Mouse (Mus musculus) liver, embryonic 13.5 days (tissue): ENCODE measurements around the gene Chst12. TPM values are rescaled to one million over a fixed set of nuclear protein-coding genes. Genes with fewer than 3 reads are reported as not detected.
"Not testable (repeated sequence)": the region's sequence is repeated elsewhere in the genome, so short reads cannot be mapped to it uniquely, and the experiment has no call there.

Experiments used
- ATAC-seq: fragments of 200-750 bp; cut with Nextera tagmentation; 2 replicates; pipeline ENCODE4 v1.8.0; 2017; ENCODE audit warnings: low read depth, mild to moderate bottlenecking, moderate number of reproducible peaks, moderate library complexity
- DNase-seq: peaks from one replicate; pipeline ENCODE4 v3.0.0; 2022
- H3K27ac ChIP-seq: fragments of 300-500 bp; sonication (generic); 2 replicates; pipeline ENCODE4 v1.5.1; 2015; ENCODE audit warnings: moderate library complexity, mild to moderate bottlenecking, inconsistent platforms
- H3K27me3 ChIP-seq: fragments of 300-500 bp; sonication (generic); 2 replicates; pipeline ENCODE4 v1.6.1; 2015; ENCODE audit warnings: mild to moderate bottlenecking, inconsistent platforms
- H3K36me3 ChIP-seq: fragments of 300-500 bp; sonication (generic); 2 replicates; pipeline ENCODE4 v1.6.1; 2015; ENCODE audit warnings: mild to moderate bottlenecking, inconsistent platforms
- H3K4me1 ChIP-seq: fragments of 300-500 bp; sonication (generic); replicated peaks from 2 replicates; pipeline ENCODE4 v1.6.1; 2015; ENCODE audit warnings: inconsistent platforms
- H3K4me2 ChIP-seq: fragments of 300-500 bp; sonication (generic); 2 replicates; pipeline ENCODE4 v1.6.1; 2015; ENCODE audit warnings: inconsistent platforms, mild to moderate bottlenecking, moderate library complexity
- H3K4me3 ChIP-seq: fragments of 300-500 bp; sonication (generic); replicated peaks from 2 replicates; pipeline ENCODE4 v1.5.1; 2015; ENCODE audit warnings: mild to moderate bottlenecking, inconsistent platforms
- H3K9ac ChIP-seq: fragments of 300-500 bp; sonication (generic); 2 replicates; pipeline ENCODE4 v1.6.1; 2015; ENCODE audit warnings: mild to moderate bottlenecking, inconsistent platforms
- H3K9me3 ChIP-seq: fragments of 300-500 bp; sonication (generic); replicated peaks from 2 replicates; pipeline ENCODE4 v1.6.1; 2016; ENCODE audit warnings: inconsistent platforms
- WGBS: fragments of 180-500 bp; shearing (Covaris S2); methylation state at CpG from one replicate; pipeline ENCODE4 v1.1.7; 2015; ENCODE audit not compliant: insufficient replicate concordance; 5-methylcytosine and 5-hydroxymethylcytosine counted together
- polyA plus RNA-seq: library from polyadenylated mRNA; unstranded; fragments of >200 nt; fragmentation: Nextera tagmentation; extraction: Ambion mirVana; gene quantifications from 2 replicates; pipeline ENCODE4 v1.2.1, GENCODE M21; 2015

The Chst12 gene
- polyA plus RNA-seq: 9.3 and 9.9 TPM in 2 replicates

- H3K4me1 ChIP-seq: peaks cover 96% of the 10 kb centered on the region
- H3K36me3 ChIP-seq: no peaks in the 10 kb centered on the region
- DNase-seq (peak; percentile 99), ATAC-seq (peak; percentile 88)
- H3K27ac ChIP-seq: peak within 1 kb of the TSS; percentile 79
- H3K27me3 ChIP-seq: no peaks in the 10 kb centered on the region
- WGBS: under 1% methylated on average over 38 of the region's 38 CpGs
- peak within 1 kb of the TSS; percentile 72 for H3K9ac ChIP-seq
- peak within 1 kb of the TSS; percentile 86 for H3K4me2 ChIP-seq
- no peaks in the 10 kb centered on the region for H3K9me3 ChIP-seq
- peak within 1 kb of the TSS; percentile 66 for H3K4me3 ChIP-seq
These were observed at the start of gene Chst12 for GRCm38 (mm10) chr5:140505208-140505780. Gene Chst12 (plus strand): TSS chr5:140505550.

GRCm38 (mm10) chr5:140461476-140461875 lies 43.9 kb upstream of the Chst12 start:
- Histone ChIP-seq H3K4me1 (no peaks in the 10 kb centered on the region), H3K4me2 (no peak overlapping the region), H3K9me3 (peaks cover 19% of the 10 kb centered on the region; the same call in 1 of the 2 replicates), H3K9ac (no peak overlapping the region), H3K4me3 (no peak overlapping the region), H3K27me3 (no peaks in the 10 kb centered on the region), H3K27ac (no peak overlapping the region), H3K36me3 (no peaks in the 10 kb centered on the region)
- 62% methylated on average over 3 of the region's 3 CpGs for WGBS
- no peak for ATAC-seq
- no peak for DNase-seq

- H3K9ac ChIP-seq, ATAC-seq, H3K4me2 ChIP-seq, H3K27me3 ChIP-seq, DNase-seq, H3K4me1 ChIP-seq, H3K4me3 ChIP-seq, H3K27ac ChIP-seq, H3K36me3 ChIP-seq: not testable (repeated sequence)
- WGBS: 68% methylated on average over 2 of the region's 2 CpGs
- H3K9me3 ChIP-seq: peaks cover 19% of the 10 kb centered on the region; the same call in 1 of the 2 replicates
These were observed 42.2 kb upstream of the Chst12 start for GRCm38 (mm10) chr5:140463151-140463550.

- no peak overlapping the region for H3K27ac ChIP-seq
- ATAC-seq (no peak), DNase-seq (no peak)
- H3K4me2 ChIP-seq: no peak overlapping the region
- WGBS: 90% methylated on average over 2 of the region's 2 CpGs
- peaks cover 19% of the 10 kb centered on the region; the same call in 1 of the 2 replicates for H3K9me3 ChIP-seq
- H3K27me3 ChIP-seq: no peaks in the 10 kb centered on the region
- H3K4me3 ChIP-seq: no peak overlapping the region
- H3K4me1 ChIP-seq: no peaks in the 10 kb centered on the region
- no peaks in the 10 kb centered on the region for H3K36me3 ChIP-seq
- H3K9ac ChIP-seq: no peak overlapping the region
These were observed 40.4 kb upstream of the Chst12 start for GRCm38 (mm10) chr5:140464943-140465342.

GRCm38 (mm10) chr5:140472336-140472735 lies 33.0 kb upstream of the Chst12 start:
- no peaks in the 10 kb centered on the region for H3K27me3 ChIP-seq
- H3K9me3 ChIP-seq: 0 out of 2 replicates have a peak, but pooled peaks cover 4% of the 10 kb centered on the region
- H3K36me3 ChIP-seq: no peaks in the 10 kb centered on the region
- ATAC-seq (no peak), DNase-seq (peak; percentile 26)
- 60% methylated on average over 3 of the region's 3 CpGs for WGBS
- no peak overlapping the region for H3K4me3 ChIP-seq
- no peak overlapping the region for H3K4me2 ChIP-seq
- no peaks in the 10 kb centered on the region for H3K4me1 ChIP-seq
- H3K9ac ChIP-seq: no peak overlapping the region
- no peak overlapping the region for H3K27ac ChIP-seq

GRCm38 (mm10) chr5:140481458-140481857 lies 23.9 kb upstream of the Chst12 start:
- H3K36me3 ChIP-seq: no peaks in the 10 kb centered on the region
- H3K4me1 ChIP-seq: no peaks in the 10 kb centered on the region
- 59% methylated on average over 4 of the region's 4 CpGs for WGBS
- H3K4me3 ChIP-seq: no peak overlapping the region
- no peaks in the 10 kb centered on the region for H3K9me3 ChIP-seq
- H3K27me3 ChIP-seq: no peaks in the 10 kb centered on the region
- H3K27ac ChIP-seq: no peak overlapping the region
- no peak overlapping the region for H3K9ac ChIP-seq
- DNase-seq (no peak), ATAC-seq (no peak)
- H3K4me2 ChIP-seq: no peak overlapping the region

- no peaks in the 10 kb centered on the region for H3K9me3 ChIP-seq
- H3K27me3 ChIP-seq: peaks cover 17% of the 10 kb centered on the region; the same call in 1 of the 2 replicates
- no peak overlapping the region for H3K4me2 ChIP-seq
- H3K9ac ChIP-seq: no peak overlapping the region
- no peaks in the 10 kb centered on the region; the same call in 1 of the 2 replicates for H3K4me1 ChIP-seq
- no peaks in the 10 kb centered on the region for H3K36me3 ChIP-seq
- no peak overlapping the region for H3K27ac ChIP-seq
- 63% methylated on average over 6 of the region's 6 CpGs for WGBS
- ATAC-seq: no peak
- H3K4me3 ChIP-seq: no peak overlapping the region
- no peak for DNase-seq
These were observed 14.2 kb upstream of the Chst12 start for GRCm38 (mm10) chr5:140491142-140491541.

GRCm38 (mm10) chr5:140492684-140493233 lies 12.6 kb upstream of the Chst12 start:
- Histone ChIP-seq H3K27me3 (peaks cover 10% of the 10 kb centered on the region; the same call in 1 of the 2 replicates), H3K36me3 (no peaks in the 10 kb centered on the region), H3K4me3 (no peak overlapping the region), H3K27ac (no peak overlapping the region), H3K4me2 (no peak overlapping the region), H3K9ac (no peak overlapping the region), H3K4me1 (no peaks in the 10 kb centered on the region; the same call in 1 of the 2 replicates), H3K9me3 (no peaks in the 10 kb centered on the region)
- ATAC-seq: no peak; the same call in 1 of the 2 replicates
- WGBS: 25% methylated on average over 11 of the region's 11 CpGs
- DNase-seq: no peak

GRCm38 (mm10) chr5:140498176-140498575 lies 7.2 kb upstream of the Chst12 start:
- WGBS: 60% methylated on average over 6 of the region's 6 CpGs
- no peak overlapping the region for H3K27ac ChIP-seq
- H3K4me1 ChIP-seq: peaks cover 27% of the 10 kb centered on the region
- H3K27me3 ChIP-seq: 0 out of 2 replicates have a peak, but pooled peaks cover 4% of the 10 kb centered on the region
- no peaks in the 10 kb centered on the region for H3K9me3 ChIP-seq
- no peak overlapping the region for H3K4me3 ChIP-seq
- DNase-seq (no peak), ATAC-seq (no peak)
- H3K36me3 ChIP-seq: no peaks in the 10 kb centered on the region
- H3K9ac ChIP-seq: no peak overlapping the region
- H3K4me2 ChIP-seq: no peak overlapping the region

- H3K27ac ChIP-seq: 0 out of 2 replicates have a peak overlapping the region, but pooled peaks have one; percentile 18
- ATAC-seq (no peak), DNase-seq (no peak)
- H3K4me3 ChIP-seq: no peak overlapping the region
- no peaks in the 10 kb centered on the region for H3K9me3 ChIP-seq
- H3K27me3 ChIP-seq: no peaks in the 10 kb centered on the region
- H3K36me3 ChIP-seq: no peaks in the 10 kb centered on the region
- H3K4me2 ChIP-seq: no peak overlapping the region
- H3K9ac ChIP-seq: peak overlapping the region; percentile 45; the same call in 1 of the 2 replicates
- WGBS: 27% methylated on average over 6 of the region's 6 CpGs
- H3K4me1 ChIP-seq: peaks cover 52% of the 10 kb centered on the region
These were observed 4.6 kb upstream of the Chst12 start for GRCm38 (mm10) chr5:140500736-140501135.

GRCm38 (mm10) chr5:140501982-140502836 lies 3.1 kb upstream of the Chst12 start:
- DNase-seq: no peak
- 14% methylated on average over 14 of the region's 14 CpGs for WGBS
- H3K4me1 ChIP-seq: peaks cover 67% of the 10 kb centered on the region
- H3K4me2 ChIP-seq: peak overlapping the region; percentile 66
- H3K27ac ChIP-seq: peak overlapping the region; percentile 77
- ATAC-seq: 0 out of 2 replicates have a peak, but pooled peaks have one; percentile 7
- H3K9ac ChIP-seq: peak overlapping the region; percentile 62
- H3K9me3 ChIP-seq: no peaks in the 10 kb centered on the region
- H3K4me3 ChIP-seq: peak overlapping the region; percentile 37
- H3K27me3 ChIP-seq: no peaks in the 10 kb centered on the region
- H3K36me3 ChIP-seq: no peaks in the 10 kb centered on the region
